Mouse (Mus musculus) CD4-positive, CD25-positive, alpha-beta regulatory T cell, adult 4 months (primary cell): ENCODE data around the gene Fbxo42. TPM values are rescaled to one million over a fixed set of nuclear protein-coding genes. Genes with fewer than 3 reads are reported as not detected.

ENCODE experiments used
- ATAC-seq: one replicate; pipeline ENCODE4 v1.8.0; 2017
- polyA plus RNA-seq, 2 experiments: library from polyadenylated mRNA; unstranded; fragments of 100-300 nt; shearing (Covaris generic); gene quantifications; one replicate each; pipeline ENCODE4 v1.2.1; 2017

The Fbxo42 gene
- polyA plus RNA-seq, 2 experiments from 2014 or later: 5.1 to 6.2 TPM

DNA sequence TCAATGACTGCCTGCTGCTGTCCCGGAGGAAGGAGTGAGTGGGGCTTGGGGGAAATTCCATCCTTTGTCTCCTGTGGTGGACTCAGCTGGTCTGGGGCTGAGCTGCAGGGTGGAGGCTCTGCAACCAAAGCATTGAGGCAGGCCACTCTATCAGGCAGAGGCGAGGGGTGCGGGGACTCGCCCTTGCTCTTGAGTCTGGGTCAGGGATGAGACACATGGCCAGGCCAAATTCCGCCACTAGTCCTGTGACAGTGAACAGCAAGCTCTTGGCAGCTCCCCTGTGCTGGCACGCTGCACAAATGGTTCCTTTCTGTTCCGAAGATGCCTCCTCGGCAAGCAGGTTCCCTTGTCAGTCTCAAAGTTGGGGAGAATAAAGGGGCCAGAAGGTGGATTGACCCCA is 103.4 kb downstream of the Fbxo42 start:
- no peak for ATAC-seq

DNA sequence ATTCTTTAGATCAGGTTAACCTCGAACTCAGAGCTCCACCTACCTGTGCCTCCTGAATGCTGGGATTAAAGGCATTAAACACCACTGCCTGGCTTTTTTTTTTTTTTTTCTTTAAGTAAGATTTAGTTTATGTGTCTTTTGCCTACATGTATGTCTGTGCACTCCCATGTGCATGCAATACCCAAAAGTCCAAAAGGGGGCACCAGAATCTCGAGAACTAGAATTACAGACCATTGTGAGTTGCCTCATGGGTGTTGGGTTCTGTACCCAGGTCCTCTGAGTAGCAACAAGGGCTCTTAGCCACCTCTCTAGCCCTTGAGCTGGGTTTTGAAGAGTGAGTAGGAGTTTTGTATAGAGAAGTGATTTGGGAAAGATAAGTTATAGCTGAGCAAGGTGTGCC is 104.9 kb downstream of the Fbxo42 start:
- ATAC-seq: no peak

Other genes starting within 250 kb of the Fbxo42 start
- 10 to 100 TPM; 11.4 to 13.8 TPM for gene Padi2, start 241.6 kb upstream of the Fbxo42 start, polyA plus RNA-seq
- gene Sdhb, start 186.7 kb upstream of the Fbxo42 start, polyA plus RNA-seq: 100 to 1,000 TPM; 250 to 293 TPM
- gene Atp13a2, start 161.0 kb upstream of the Fbxo42 start, polyA plus RNA-seq: 1 to 10 TPM; 4.0 to 5.9 TPM
- gene Mfap2, start 137.5 kb upstream of the Fbxo42 start, polyA plus RNA-seq: not detected
- 1 to 10 TPM in 1 of 2 experiments, not detected in 1; 1.4 TPM for gene Crocc, start 87.4 kb upstream of the Fbxo42 start, polyA plus RNA-seq
- 100 to 1,000 TPM in 1 of 2 experiments, 10 to 100 TPM in 1; 83.0 to 153 TPM for gene Necap2, start 69.6 kb upstream of the Fbxo42 start, polyA plus RNA-seq
- gene Spata21, start 59.6 kb upstream of the Fbxo42 start, polyA plus RNA-seq: 1 to 10 TPM; 1.0 to 1.2 TPM
- gene Szrd1, start 8.1 kb upstream of the Fbxo42 start, polyA plus RNA-seq: 10 to 100 TPM; 38.1 to 76.7 TPM
- gene Rsg1, start 66.0 kb downstream of the Fbxo42 start, polyA plus RNA-seq: 1 to 10 TPM; 3.0 to 4.7 TPM
- gene Arhgef19, start 91.6 kb downstream of the Fbxo42 start, polyA plus RNA-seq: not detected
- gene Epha2, start 153.3 kb downstream of the Fbxo42 start, polyA plus RNA-seq: under 1 TPM in 1 of 2 experiments, not detected in 1; 0.34 TPM
- not detected for gene Fam131c, start 220.3 kb downstream of the Fbxo42 start, polyA plus RNA-seq